Mouse (Mus musculus) brain, embryonic 14.5 days (tissue): ENCODE data around the gene Zfp512.

Experiments
- CTCF ChIP-seq: fragments of 200-500 bp; IDR thresholded peaks from 2 replicates; pipeline ENCODE4 v1.5.1; 2012; ENCODE audit warnings: inconsistent platforms, mild to moderate bottlenecking, moderate library complexity, borderline replicate concordance; ENCODE audit not compliant: insufficient read depth, insufficient read length; ENCODE audit errors: extremely low read depth
- POLR2A ChIP-seq: fragments of 200-500 bp; IDR thresholded peaks from 2 replicates; pipeline ENCODE4 v1.6.1; 2012; ENCODE audit warnings: mild to moderate bottlenecking, inconsistent platforms, borderline replicate concordance; ENCODE audit not compliant: poor library complexity, insufficient read depth, insufficient read length, severe bottlenecking; ENCODE audit errors: extremely low read depth

DNA sequence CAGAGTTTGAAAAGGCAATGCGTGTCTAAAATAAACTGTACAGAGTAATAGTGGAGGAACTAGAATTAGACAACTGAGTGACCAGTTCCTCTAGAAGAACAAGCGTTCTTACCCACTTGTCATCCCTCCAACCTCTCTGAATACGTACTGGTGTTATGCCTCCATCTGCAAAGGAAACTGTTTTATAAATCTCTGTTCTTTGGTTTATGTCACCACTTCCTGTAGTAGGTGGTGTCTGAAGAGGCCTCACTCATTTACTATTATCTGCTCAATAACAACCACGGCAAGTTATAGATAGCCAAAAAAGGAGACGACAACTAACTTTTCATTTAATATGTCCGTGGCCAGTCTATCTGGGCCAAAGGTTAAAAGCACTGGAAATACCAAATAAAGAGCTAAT, 68.3 kb downstream of the Zfp512 start:
- TF ChIP-seq POLR2A (no peak), CTCF (no peak)
